Mouse (Mus musculus) lung, embryonic 15.5 days (tissue): Measurements from ENCODE around the gene Evpl. TPM values are rescaled to one million over a fixed set of nuclear protein-coding genes. Genes with fewer than 3 reads are reported as not detected.
"Not testable (repeated sequence)": the region's sequence is repeated elsewhere in the genome, so short reads cannot be mapped to it uniquely, and the experiment has no call there.

ENCODE experiments used
- ATAC-seq: fragments of 200-750 bp; cut with Nextera tagmentation; 2 replicates; pipeline ENCODE4 v1.8.0; 2017; ENCODE audit warnings: moderate number of reproducible peaks, borderline replicate concordance; ENCODE audit not compliant: low FRiP score, low TSS enrichment; ENCODE audit errors: extremely low read depth
- H3K27ac ChIP-seq: fragments of 300-500 bp; sonication (generic); 2 replicates; pipeline ENCODE4 v1.5.1; 2015; ENCODE audit warnings: moderate library complexity, mild to moderate bottlenecking, inconsistent platforms
- H3K27me3 ChIP-seq: fragments of 300-500 bp; sonication (generic); 2 replicates; pipeline ENCODE4 v1.6.1; 2015; ENCODE audit warnings: inconsistent platforms
- H3K36me3 ChIP-seq: fragments of 300-500 bp; sonication (generic); 2 replicates; pipeline ENCODE4 v1.6.1; 2015; ENCODE audit warnings: inconsistent platforms
- H3K4me1 ChIP-seq: fragments of 300-500 bp; sonication (generic); 2 replicates; pipeline ENCODE4 v1.6.1; 2015; ENCODE audit warnings: inconsistent platforms
- H3K4me2 ChIP-seq: fragments of 300-500 bp; sonication (generic); 2 replicates; pipeline ENCODE4 v1.6.1; 2015; ENCODE audit warnings: inconsistent platforms, mild to moderate bottlenecking, moderate library complexity
- H3K4me3 ChIP-seq: fragments of 300-500 bp; sonication (generic); 2 replicates; pipeline ENCODE4 v1.5.1; 2015; ENCODE audit warnings: mild to moderate bottlenecking, inconsistent platforms
- H3K9ac ChIP-seq: fragments of 300-500 bp; sonication (generic); 2 replicates; pipeline ENCODE4 v1.6.1; 2015; ENCODE audit warnings: inconsistent platforms
- H3K9me3 ChIP-seq: fragments of 300-500 bp; sonication (generic); 2 replicates; pipeline ENCODE4 v1.6.1; 2016; ENCODE audit warnings: inconsistent platforms
- WGBS: fragments of 180-500 bp; shearing (Covaris S2); methylation state at CpG from one replicate; pipeline ENCODE4 v1.1.7; 2015; 5-methylcytosine and 5-hydroxymethylcytosine counted together
- polyA plus RNA-seq: library from polyadenylated mRNA; unstranded; fragments of >200 nt; fragmentation: Nextera tagmentation; extraction: Ambion mirVana; gene quantifications from 2 replicates; pipeline ENCODE4 v1.2.1, GENCODE M21; 2015

The Evpl gene
- polyA plus RNA-seq = 5.8 and 6.4 TPM in 2 replicates

GRCm38 (mm10) chr11:116237742-116238395, at the start of gene Evpl:
Evpl (minus strand) TSS chr11:116238077.
- Histone ChIP-seq H3K27ac (peak within 1 kb of the TSS; percentile 85), H3K9ac (peak within 1 kb of the TSS; percentile 48)

GRCm38 (mm10) chr11:116287351-116287750, 49.5 kb upstream of the Evpl start:
- WGBS = 79% methylated on average over 5 of the region's 5 CpGs
- Histone ChIP-seq H3K4me2 (no peak overlapping the region), H3K27me3 (peaks cover 33% of the 10 kb centered on the region), H3K36me3 (peaks cover 36% of the 10 kb centered on the region), H3K9me3 (no peaks in the 10 kb centered on the region), H3K4me1 (peaks cover 19% of the 10 kb centered on the region), H3K4me3 (no peak overlapping the region), H3K27ac (no peak overlapping the region), H3K9ac (no peak overlapping the region)
- ATAC-seq = no peak

More at GRCm38 (mm10) chr11:116237742-116238395, at the start of gene Evpl:
- Histone ChIP-seq H3K36me3 (no peaks in the 10 kb centered on the region), H3K4me1 (peaks cover 6% of the 10 kb centered on the region; the same call in 1 of the 2 replicates), H3K4me3 (peak within 1 kb of the TSS; percentile 41), H3K27me3 (peaks cover 20% of the 10 kb centered on the region; the same call in 1 of the 2 replicates), H3K9me3 (no peaks in the 10 kb centered on the region), H3K4me2 (peak within 1 kb of the TSS; percentile 56)
- WGBS = 13% methylated on average over 31 of the region's 31 CpGs
- ATAC-seq = peak; percentile 91

GRCm38 (mm10) chr11:116285770-116286191, 47.9 kb upstream of the Evpl start:
- WGBS = 30% methylated on average over 7 of the region's 7 CpGs

GRCm38 (mm10) chr11:116283982-116284381, 46.1 kb upstream of the Evpl start:
- Histone ChIP-seq H3K9ac (no peak overlapping the region), H3K36me3 (peaks cover 12% of the 10 kb centered on the region), H3K27ac (no peak overlapping the region), H3K27me3 (peaks cover 61% of the 10 kb centered on the region), H3K4me3 (no peak overlapping the region), H3K4me2 (no peak overlapping the region), H3K4me1 (peaks cover 22% of the 10 kb centered on the region), H3K9me3 (no peaks in the 10 kb centered on the region)
- 28% methylated on average over 6 of the region's 6 CpGs for WGBS
- ATAC-seq = no peak

More at GRCm38 (mm10) chr11:116285770-116286191, 47.9 kb upstream of the Evpl start:
- ATAC-seq = peak; percentile 86
- Histone ChIP-seq H3K9ac (no peak overlapping the region), H3K4me2 (no peak overlapping the region), H3K27me3 (peaks cover 49% of the 10 kb centered on the region), H3K36me3 (peaks cover 23% of the 10 kb centered on the region), H3K9me3 (no peaks in the 10 kb centered on the region), H3K4me3 (no peak overlapping the region), H3K27ac (peak overlapping the region; percentile 59; the same call in 1 of the 2 replicates), H3K4me1 (peaks cover 26% of the 10 kb centered on the region)

GRCm38 (mm10) chr11:116282912-116283521, 45.1 kb upstream of the Evpl start:
- no peak overlapping the region for H3K9ac ChIP-seq
- peaks cover 3% of the 10 kb centered on the region; the same call in 1 of the 2 replicates for H3K36me3 ChIP-seq
- peaks cover 61% of the 10 kb centered on the region for H3K27me3 ChIP-seq
- peaks cover 22% of the 10 kb centered on the region for H3K4me1 ChIP-seq
- H3K4me3 ChIP-seq = no peak overlapping the region
- H3K9me3 ChIP-seq = no peaks in the 10 kb centered on the region
- WGBS = 8% methylated on average over 48 of the region's 48 CpGs
- ATAC-seq = no peak
- no peak overlapping the region for H3K27ac ChIP-seq
- no peak overlapping the region for H3K4me2 ChIP-seq

GRCm38 (mm10) chr11:116282089-116282488, 44.2 kb upstream of the Evpl start:
- Histone ChIP-seq H3K9ac (no peak overlapping the region), H3K4me3 (peak overlapping the region; percentile 28; the same call in 1 of the 2 replicates), H3K27ac (no peak overlapping the region), H3K36me3 (no peaks in the 10 kb centered on the region), H3K4me2 (no peak overlapping the region), H3K9me3 (no peaks in the 10 kb centered on the region), H3K27me3 (peaks cover 61% of the 10 kb centered on the region), H3K4me1 (peaks cover 22% of the 10 kb centered on the region)
- 2% methylated on average over 11 of the region's 11 CpGs for WGBS
- ATAC-seq = no peak

- no peak for ATAC-seq
- H3K9ac ChIP-seq = peak overlapping the region; percentile 7; the same call in 1 of the 2 replicates
Observed at GRCm38 (mm10) chr11:116281671-116282070, 43.8 kb upstream of the Evpl start.

GRCm38 (mm10) chr11:116280751-116281663, 43.1 kb upstream of the Evpl start, which contains the start of gene Galr2:
Galr2 (plus strand) TSS chr11:116280939.
- Histone ChIP-seq H3K4me3 (peak within 1 kb of the TSS; percentile 28), H3K4me2 (peak within 1 kb of the TSS; percentile 55), H3K9ac (peak within 1 kb of the TSS; percentile 7; the same call in 1 of the 2 replicates), H3K4me1 (peaks cover 19% of the 10 kb centered on the region), H3K27me3 (peaks cover 61% of the 10 kb centered on the region), H3K9me3 (no peaks in the 10 kb centered on the region), H3K36me3 (no peaks in the 10 kb centered on the region), H3K27ac (no peak within 1 kb of the TSS)
- ATAC-seq = no peak
- 5% methylated on average over 48 of the region's 48 CpGs for WGBS

More at GRCm38 (mm10) chr11:116281671-116282070, 43.8 kb upstream of the Evpl start:
- Histone ChIP-seq H3K36me3 (no peaks in the 10 kb centered on the region), H3K4me2 (peak overlapping the region; percentile 55), H3K4me3 (peak overlapping the region; percentile 28), H3K4me1 (peaks cover 22% of the 10 kb centered on the region), H3K27me3 (peaks cover 61% of the 10 kb centered on the region), H3K27ac (no peak overlapping the region), H3K9me3 (no peaks in the 10 kb centered on the region)
- WGBS = 3% methylated on average over 18 of the region's 18 CpGs

- not testable (repeated sequence) for H3K36me3 ChIP-seq, H3K27ac ChIP-seq, H3K4me3 ChIP-seq, H3K9me3 ChIP-seq, H3K9ac ChIP-seq, H3K4me2 ChIP-seq, ATAC-seq
- peaks cover 24% of the 10 kb centered on the region for H3K4me1 ChIP-seq
- H3K27me3 ChIP-seq = peaks cover 26% of the 10 kb centered on the region
- 82% methylated on average over 1 of the region's 1 CpGs for WGBS
Observed at GRCm38 (mm10) chr11:116277184-116277583, 39.3 kb upstream of the Evpl start.

- Histone ChIP-seq H3K36me3 (peaks cover 24% of the 10 kb centered on the region), H3K9me3 (no peaks in the 10 kb centered on the region), H3K4me1 (peaks cover 21% of the 10 kb centered on the region), H3K9ac (peak within 1 kb of the TSS; percentile 91), H3K27ac (peak within 1 kb of the TSS; percentile 74), H3K4me2 (peak within 1 kb of the TSS; percentile 65), H3K4me3 (peak within 1 kb of the TSS; percentile 89), H3K27me3 (no peaks in the 10 kb centered on the region)
- 2% methylated on average over 32 of the region's 32 CpGs for WGBS
- peak; percentile 98 for ATAC-seq
Observed at GRCm38 (mm10) chr11:116274045-116274666, 36.3 kb upstream of the Evpl start, which contains the start of gene Srp68. Srp68 (minus strand) TSS chr11:116274217.
